Mouse (Mus musculus) olfactory bulb, adult 2 months (tissue): Measurements from ENCODE around the gene Dhrs9. TPM values are rescaled to one million over a fixed set of nuclear protein-coding genes. Genes with fewer than 3 reads are reported as not detected.
A peak's percentile ranks its signal among the peaks of the same experiment; 100 is the strongest.
"Not testable (repeated sequence)": the region's sequence is repeated elsewhere in the genome, so short reads cannot be mapped to it uniquely, and the experiment has no call there.

Experiments used
- H3K27ac ChIP-seq: fragments of 200-500 bp; 2 replicates; pipeline ENCODE4 v1.5.1; 2012; ENCODE audit warnings: low read depth, low read length; ENCODE audit not compliant: insufficient read depth
- H3K4me1 ChIP-seq: fragments of 200-500 bp; 2 replicates; pipeline ENCODE4 v1.6.1; 2012; ENCODE audit warnings: low read length; ENCODE audit not compliant: control insufficient read depth, insufficient read depth
- H3K4me3 ChIP-seq: fragments of 200-500 bp; 2 replicates; pipeline ENCODE4 v1.5.1; 2012; ENCODE audit warnings: mild to moderate bottlenecking, low read depth, low read length, moderate library complexity; ENCODE audit not compliant: insufficient read depth
- CTCF ChIP-seq: fragments of 200-500 bp; IDR thresholded peaks from 2 replicates; pipeline ENCODE4 v1.5.1; 2012; ENCODE audit warnings: low read depth, mild to moderate bottlenecking, low read length, moderate library complexity; ENCODE audit not compliant: insufficient read depth
- POLR2A ChIP-seq: fragments of 200-500 bp; IDR thresholded peaks from 2 replicates; pipeline ENCODE4 v1.6.1; 2012; ENCODE audit warnings: mild to moderate bottlenecking, low read depth, low read length, moderate library complexity; ENCODE audit not compliant: insufficient read depth
- WGBS: fragments of 180-500 bp; shearing (Covaris S2); methylation state at CpG from one replicate; pipeline ENCODE4 v1.1.7; 2018; 5-methylcytosine and 5-hydroxymethylcytosine counted together
- polyA plus RNA-seq: library from polyadenylated mRNA; stranded (reverse); fragments of >200 nt; gene quantifications from 2 replicates; pipeline ENCODE4 v1.2.4, GENCODE M21; 2012; ENCODE audit warnings: low replicate concordance; ENCODE audit not compliant: missing spikeins, insufficient read depth, insufficient read length

The Dhrs9 gene
- not detected in 2 replicates for polyA plus RNA-seq

- Histone ChIP-seq H3K27ac (0 out of 2 replicates have a peak within 1 kb of the TSS, but pooled peaks have one; percentile 8), H3K4me1 (peaks cover 6% of the 10 kb centered on the region; the same call in 1 of the 2 replicates), H3K4me3 (no peak within 1 kb of the TSS)
- WGBS, result 74% methylated on average over 13 of the region's 13 CpGs
- TF ChIP-seq CTCF, result no peak
- no peak for TF ChIP-seq POLR2A
Observed at GRCm38 (mm10) chr2:69380281-69380680, at the start of gene Dhrs9. Dhrs9 (plus strand) TSS chr2:69380445.

- not testable (repeated sequence) for H3K4me1 ChIP-seq, H3K27ac ChIP-seq, H3K4me3 ChIP-seq
- 94% methylated on average over 6 of the region's 6 CpGs for WGBS
Observed at GRCm38 (mm10) chr2:69331523-69331922, 48.7 kb upstream of the Dhrs9 start.

- Histone ChIP-seq H3K4me1 (no peaks in the 10 kb centered on the region), H3K4me3 (no peak overlapping the region), H3K27ac (no peak overlapping the region)
- TF ChIP-seq CTCF (no peak), POLR2A (no peak)
- WGBS, result 93% methylated on average over 6 of the region's 6 CpGs
Observed at GRCm38 (mm10) chr2:69341506-69341905, 38.7 kb upstream of the Dhrs9 start.

GRCm38 (mm10) chr2:69342496-69343221 is 37.6 kb upstream of the Dhrs9 start, which contains the start of gene Abcb11:
Abcb11 (minus strand) TSS chr2:69342616.
- 96% methylated on average over 9 of the region's 9 CpGs for WGBS

GRCm38 (mm10) chr2:69355402-69355801 is 24.8 kb upstream of the Dhrs9 start:
- H3K4me3 ChIP-seq, H3K27ac ChIP-seq: not testable (repeated sequence)

More at GRCm38 (mm10) chr2:69342496-69343221, 37.6 kb upstream of the Dhrs9 start, which contains the start of gene Abcb11:
- Histone ChIP-seq H3K27ac (no peak within 1 kb of the TSS), H3K4me3 (no peak within 1 kb of the TSS), H3K4me1 (no peaks in the 10 kb centered on the region)
- TF ChIP-seq POLR2A, result no peak
- no peak for TF ChIP-seq CTCF

GRCm38 (mm10) chr2:69364831-69365230 is 15.4 kb upstream of the Dhrs9 start:
- no peaks in the 10 kb centered on the region for H3K4me1 ChIP-seq
- no peak overlapping the region for H3K4me3 ChIP-seq
- TF ChIP-seq POLR2A (no peak), CTCF (no peak)
- 92% methylated on average over 2 of the region's 2 CpGs for WGBS
- no peak overlapping the region for H3K27ac ChIP-seq

More at GRCm38 (mm10) chr2:69355402-69355801, 24.8 kb upstream of the Dhrs9 start:
- not testable (repeated sequence) for H3K4me1 ChIP-seq

GRCm38 (mm10) chr2:69365275-69365674 is 15.0 kb upstream of the Dhrs9 start:
- 96% methylated on average over 1 of the region's 1 CpGs for WGBS
- H3K4me1 ChIP-seq, result no peaks in the 10 kb centered on the region
- no peak overlapping the region for H3K4me3 ChIP-seq
- no peak overlapping the region for H3K27ac ChIP-seq
- TF ChIP-seq POLR2A (no peak), CTCF (no peak)

- 87% methylated on average over 2 of the region's 2 CpGs for WGBS
Observed at GRCm38 (mm10) chr2:69376780-69377179, 3.5 kb upstream of the Dhrs9 start.

GRCm38 (mm10) chr2:69379801-69380200 is 444 bp upstream of the Dhrs9 start:
- WGBS, result 45% methylated on average over 1 of the region's 1 CpGs

More at GRCm38 (mm10) chr2:69376780-69377179, 3.5 kb upstream of the Dhrs9 start:
- Histone ChIP-seq H3K4me3 (no peak overlapping the region), H3K4me1 (peaks cover 6% of the 10 kb centered on the region; the same call in 1 of the 2 replicates), H3K27ac (no peak overlapping the region)
- TF ChIP-seq POLR2A (no peak), CTCF (no peak)

GRCm38 (mm10) chr2:69381740-69382139 is 1.5 kb downstream of the Dhrs9 start:
- TF ChIP-seq CTCF (no peak), POLR2A (no peak)
- peaks cover 6% of the 10 kb centered on the region; the same call in 1 of the 2 replicates for H3K4me1 ChIP-seq
- no peak overlapping the region for H3K4me3 ChIP-seq
- no peak overlapping the region for H3K27ac ChIP-seq
- WGBS, result 53% methylated on average over 8 of the region's 8 CpGs

More at GRCm38 (mm10) chr2:69379801-69380200, 444 bp upstream of the Dhrs9 start:
- H3K27ac ChIP-seq, result no peak overlapping the region
- no peak for TF ChIP-seq POLR2A
- TF ChIP-seq CTCF, result no peak
- H3K4me3 ChIP-seq, result no peak overlapping the region
- H3K4me1 ChIP-seq, result peaks cover 6% of the 10 kb centered on the region; the same call in 1 of the 2 replicates
